Mouse (Mus musculus): ENCODE data around the gene Cdx2. TPM values are rescaled to one million over a fixed set of nuclear protein-coding genes. Genes with fewer than 3 reads are reported as not detected.
A peak's percentile ranks its signal among the peaks of the same experiment; 100 is the strongest.

Gene Cdx2
- polyA plus RNA-seq, 1 experiment from 2014 or later, result not detected

- H3K27ac ChIP-seq (replicated peaks), result no peak overlapping the region
- H3K36me3 ChIP-seq, result no peaks in the 10 kb centered on the region
- H3K27me3 ChIP-seq, result peaks cover 98% of the 10 kb centered on the region
- no peak overlapping the region for H3K4me3 ChIP-seq
- no peaks in the 10 kb centered on the region; the same call in 1 of the 2 replicates for H3K4me1 ChIP-seq
- ATAC-seq (ENCODE audit: low FRiP score, low read depth), result no peak
- WGBS, result under 1% methylated on average over 39 of the region's 39 CpGs
- H3K4me2 ChIP-seq (replicated peaks), result no peak overlapping the region
- no peaks in the 10 kb centered on the region for H3K9me3 ChIP-seq
- H3K9ac ChIP-seq (replicated peaks), result no peak overlapping the region
These were observed 7.8 kb upstream of the Cdx2 start for GRCm38 (mm10) chr5:147314646-147315431.

DNA sequence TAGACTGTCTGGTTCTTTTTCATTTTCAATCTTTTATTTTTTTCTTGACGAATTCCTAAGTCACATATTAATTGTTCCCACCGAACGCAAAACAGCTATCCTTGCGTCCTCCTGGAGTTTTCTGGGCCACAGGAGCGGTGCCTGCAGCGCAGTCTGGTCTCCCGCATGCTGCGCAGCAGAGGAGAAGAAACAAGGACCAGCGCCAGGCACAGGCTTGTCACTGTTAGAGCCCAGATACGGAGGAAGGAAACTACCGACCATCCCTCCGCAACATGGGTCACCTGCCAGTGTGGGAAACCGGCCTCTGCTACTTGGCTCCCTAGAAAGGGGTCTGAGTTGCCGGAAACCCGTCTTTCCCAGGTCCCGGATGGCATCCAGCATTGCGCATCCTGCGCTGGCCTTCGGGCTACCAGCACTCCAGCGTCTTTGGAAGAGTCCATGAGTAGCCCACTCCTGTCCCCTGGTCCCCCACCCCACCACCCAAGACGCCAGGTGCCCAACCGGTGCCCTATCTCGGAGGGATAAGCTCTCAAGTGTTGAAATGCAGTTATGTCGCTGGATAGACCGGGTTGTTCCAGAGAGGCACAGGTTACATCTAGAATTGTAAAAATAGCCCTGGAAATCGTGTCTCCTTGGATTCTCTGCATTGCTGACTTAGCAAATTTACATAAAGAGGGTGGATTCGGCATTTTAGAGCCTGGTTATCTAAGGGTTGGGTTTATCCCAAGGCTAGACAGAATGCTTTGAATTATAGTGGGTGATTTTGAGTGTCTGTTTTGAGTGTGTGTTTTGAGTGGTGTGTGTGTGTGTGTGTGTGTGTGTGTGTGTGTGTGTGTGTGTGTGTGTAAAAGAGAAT lies 6.0 kb upstream of the Cdx2 start:
- Histone ChIP-seq H3K9me3 (no peaks in the 10 kb centered on the region), H3K36me3 (no peaks in the 10 kb centered on the region), H3K9ac (replicated peaks) (no peak overlapping the region), H3K4me1 (no peaks in the 10 kb centered on the region; the same call in 1 of the 2 replicates), H3K4me2 (replicated peaks) (no peak overlapping the region), H3K27me3 (peaks cover 99% of the 10 kb centered on the region), H3K4me3 (no peak overlapping the region), H3K27ac (replicated peaks) (no peak overlapping the region)
- WGBS, result 1% methylated on average over 27 of the region's 27 CpGs
- no peak for ATAC-seq (ENCODE audit: low FRiP score, low read depth)

DNA sequence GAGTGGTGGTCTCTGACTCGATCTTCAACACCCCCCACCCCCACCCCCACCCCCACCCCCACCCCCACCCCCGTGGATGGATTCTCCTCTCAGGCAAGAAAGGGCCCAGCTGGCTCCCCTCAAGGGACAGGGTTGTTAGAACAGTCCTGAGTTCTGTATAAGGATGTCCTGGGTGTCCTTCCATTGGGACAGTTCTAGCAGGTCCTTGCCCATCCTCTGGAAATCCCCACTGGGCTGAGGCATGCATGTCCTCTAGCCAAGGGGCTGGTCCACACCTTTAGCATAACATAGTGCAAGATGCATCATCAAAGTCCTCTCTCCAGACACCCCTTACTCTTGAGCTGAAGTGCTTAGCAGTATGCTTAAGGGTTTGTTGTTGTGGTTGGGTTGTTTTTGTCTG lies 2.7 kb upstream of the Cdx2 start:
- no peak for ATAC-seq (ENCODE audit: low FRiP score, low read depth)
- no peak overlapping the region for H3K9ac ChIP-seq (replicated peaks)
- H3K4me3 ChIP-seq, result no peak overlapping the region
- peaks cover 99% of the 10 kb centered on the region for H3K27me3 ChIP-seq
- peaks cover 5% of the 10 kb centered on the region; the same call in 1 of the 2 replicates for H3K4me1 ChIP-seq
- H3K27ac ChIP-seq (replicated peaks), result no peak overlapping the region
- H3K4me2 ChIP-seq (replicated peaks), result no peak overlapping the region
- no peaks in the 10 kb centered on the region for H3K36me3 ChIP-seq
- WGBS, result 4% methylated on average over 2 of the region's 2 CpGs
- H3K9me3 ChIP-seq, result no peaks in the 10 kb centered on the region

GRCm38 (mm10) chr5:147308451-147308850 lies 1.4 kb upstream of the Cdx2 start:
- Histone ChIP-seq H3K4me2 (replicated peaks) (no peak overlapping the region), H3K9ac (replicated peaks) (no peak overlapping the region), H3K27me3 (peaks cover 99% of the 10 kb centered on the region), H3K4me3 (no peak overlapping the region), H3K27ac (replicated peaks) (no peak overlapping the region), H3K4me1 (peaks cover 8% of the 10 kb centered on the region; the same call in 1 of the 2 replicates), H3K36me3 (no peaks in the 10 kb centered on the region), H3K9me3 (no peaks in the 10 kb centered on the region)
- ATAC-seq (ENCODE audit: low FRiP score, low read depth), result no peak
- 7% methylated on average over 9 of the region's 9 CpGs for WGBS

DNA sequence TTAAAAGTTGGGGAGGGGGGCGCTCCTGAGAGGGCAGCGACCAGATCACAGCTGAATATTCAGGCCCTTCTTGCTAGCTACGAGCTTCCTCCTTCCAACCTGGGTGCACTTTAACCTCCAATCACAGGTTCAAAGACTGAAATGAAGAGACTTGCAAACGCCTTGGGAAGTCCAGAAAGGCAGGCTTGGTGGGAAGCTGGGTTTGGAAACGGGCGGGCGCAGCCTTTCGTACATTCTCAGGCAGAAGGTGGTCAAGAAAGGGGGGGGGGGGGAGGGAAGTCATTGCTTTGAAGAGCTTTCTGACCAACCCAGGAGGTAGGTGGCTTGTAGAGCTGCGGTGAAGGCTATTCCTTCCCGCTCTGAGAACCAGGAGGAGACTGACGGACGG lies 322 bp upstream of the Cdx2 start:
- H3K9me3 ChIP-seq, result no peaks in the 10 kb centered on the region
- peaks cover 99% of the 10 kb centered on the region for H3K27me3 ChIP-seq
- no peak overlapping the region for H3K9ac ChIP-seq (replicated peaks)
- H3K27ac ChIP-seq (replicated peaks), result no peak overlapping the region
- 3% methylated on average over 12 of the region's 12 CpGs for WGBS
- no peaks in the 10 kb centered on the region for H3K36me3 ChIP-seq
- H3K4me1 ChIP-seq, result peaks cover 8% of the 10 kb centered on the region; the same call in 1 of the 2 replicates
- H3K4me3 ChIP-seq, result no peak overlapping the region
- ATAC-seq (ENCODE audit: low FRiP score, low read depth), result no peak
- H3K4me2 ChIP-seq (replicated peaks), result no peak overlapping the region

- Histone ChIP-seq H3K9ac (replicated peaks) (no peak overlapping the region), H3K4me1 (peaks cover 11% of the 10 kb centered on the region; the same call in 1 of the 2 replicates), H3K36me3 (no peaks in the 10 kb centered on the region), H3K9me3 (no peaks in the 10 kb centered on the region), H3K4me3 (peak overlapping the region; percentile 12; the same call in 1 of the 2 replicates), H3K27ac (replicated peaks) (no peak overlapping the region), H3K27me3 (peaks cover 100% of the 10 kb centered on the region), H3K4me2 (replicated peaks) (no peak overlapping the region)
- ATAC-seq (ENCODE audit: low FRiP score, low read depth), result no peak
- WGBS, result under 1% methylated on average over 58 of the region's 58 CpGs
These were observed 1.0 kb downstream of the Cdx2 start for GRCm38 (mm10) chr5:147305856-147306637.

GRCm38 (mm10) chr5:147305166-147305565 lies 1.9 kb downstream of the Cdx2 start:
- WGBS, result 1% methylated on average over 16 of the region's 16 CpGs
- Histone ChIP-seq H3K36me3 (no peaks in the 10 kb centered on the region), H3K9ac (replicated peaks) (no peak overlapping the region), H3K9me3 (no peaks in the 10 kb centered on the region), H3K4me3 (peak overlapping the region; percentile 20; the same call in 1 of the 2 replicates), H3K4me1 (peaks cover 11% of the 10 kb centered on the region; the same call in 1 of the 2 replicates), H3K4me2 (replicated peaks) (peak overlapping the region; percentile 9; the same call in 1 of the 2 replicates), H3K27ac (replicated peaks) (no peak overlapping the region), H3K27me3 (peaks cover 100% of the 10 kb centered on the region)
- ATAC-seq (ENCODE audit: low FRiP score, low read depth), result no peak

DNA sequence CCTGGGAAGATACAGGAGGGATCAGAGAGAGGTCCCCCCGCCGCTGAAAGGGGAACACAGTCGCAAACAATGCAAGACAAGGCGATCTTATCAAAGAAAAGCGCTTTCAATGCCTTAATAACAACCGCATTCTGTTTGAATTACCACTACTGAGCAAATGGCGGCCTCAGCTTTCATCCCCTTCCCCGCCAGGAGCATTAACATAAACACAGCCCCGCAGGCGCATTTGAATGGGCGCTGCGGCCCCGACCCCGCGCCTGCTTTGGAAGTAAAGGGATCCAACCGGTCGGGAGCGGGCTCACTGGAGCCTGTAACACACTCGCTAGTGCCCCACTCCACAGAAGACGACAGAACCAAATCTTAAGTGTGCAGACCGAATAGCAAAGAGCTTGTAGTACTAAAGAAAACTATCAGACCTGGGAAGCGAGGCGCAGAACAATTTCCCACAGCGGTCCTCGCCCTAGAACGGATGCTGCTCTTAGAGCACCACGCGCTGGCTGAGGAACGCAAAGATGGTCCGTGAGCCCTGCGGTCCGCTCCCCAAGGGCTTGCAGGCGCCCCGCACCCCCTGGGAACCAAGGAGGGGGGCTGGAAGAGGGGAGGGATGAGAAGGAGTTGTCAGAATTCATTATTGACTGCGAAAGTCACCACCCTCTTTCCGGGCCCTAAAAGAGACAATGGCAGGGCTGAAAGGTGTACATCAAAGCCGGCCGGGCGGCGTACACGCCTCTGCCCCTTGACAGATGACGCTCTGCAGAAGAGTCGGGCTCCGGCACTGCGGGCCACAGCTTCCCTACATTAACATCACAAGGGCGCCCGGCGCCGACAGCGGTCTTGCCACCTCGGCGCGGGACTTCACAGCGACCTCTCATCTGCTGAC lies 2.6 kb downstream of the Cdx2 start:
- H3K9ac ChIP-seq (replicated peaks), result no peak overlapping the region
- H3K9me3 ChIP-seq, result no peaks in the 10 kb centered on the region
- peak overlapping the region; percentile 9; the same call in 1 of the 2 replicates for H3K4me2 ChIP-seq (replicated peaks)
- H3K4me3 ChIP-seq, result peak overlapping the region; percentile 20
- peaks cover 100% of the 10 kb centered on the region for H3K27me3 ChIP-seq
- WGBS, result under 1% methylated on average over 54 of the region's 54 CpGs
- ATAC-seq (ENCODE audit: low FRiP score, low read depth), result 0 out of 2 replicates have a peak, but pooled peaks have one; percentile 28
- no peak overlapping the region for H3K27ac ChIP-seq (replicated peaks)
- H3K4me1 ChIP-seq, result peaks cover 15% of the 10 kb centered on the region; the same call in 1 of the 2 replicates
- H3K36me3 ChIP-seq, result no peaks in the 10 kb centered on the region

DNA sequence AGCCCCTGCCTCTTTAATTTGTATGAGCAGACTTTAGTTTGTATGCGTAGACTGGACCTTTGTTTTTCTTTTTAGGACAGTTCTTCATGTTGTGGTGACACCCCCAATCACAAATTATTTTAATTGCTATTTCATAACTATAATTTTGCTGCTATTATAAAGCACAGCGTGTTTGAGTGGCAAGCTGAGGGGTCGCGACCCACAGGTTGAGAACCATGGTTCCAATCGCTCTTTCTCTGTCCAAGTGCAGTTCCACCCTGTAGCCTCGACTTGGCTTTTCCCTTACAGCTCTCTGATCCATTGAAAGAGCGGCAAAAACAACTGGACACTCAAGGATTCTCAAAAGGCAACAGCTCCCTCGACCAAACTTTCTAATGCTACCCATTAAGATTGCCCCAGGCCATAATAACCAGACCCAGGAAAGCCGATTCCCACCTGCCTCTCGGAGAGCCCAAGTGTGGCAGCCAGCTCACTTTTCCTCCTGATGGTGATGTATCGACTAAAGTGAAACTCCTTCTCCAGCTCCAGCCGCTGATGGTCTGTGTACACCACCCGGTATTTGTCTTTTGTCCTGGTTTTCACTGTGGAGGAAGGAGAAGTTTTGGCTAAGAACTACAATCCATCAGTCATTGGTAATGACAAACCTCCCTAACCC lies 4.2 kb downstream of the Cdx2 start:
- 4% methylated on average over 13 of the region's 13 CpGs for WGBS
- Histone ChIP-seq H3K4me3 (no peak overlapping the region), H3K27ac (replicated peaks) (no peak overlapping the region), H3K4me1 (peaks cover 18% of the 10 kb centered on the region; the same call in 1 of the 2 replicates), H3K27me3 (peaks cover 100% of the 10 kb centered on the region), H3K9me3 (no peaks in the 10 kb centered on the region), H3K4me2 (replicated peaks) (no peak overlapping the region), H3K36me3 (no peaks in the 10 kb centered on the region), H3K9ac (replicated peaks) (no peak overlapping the region)
- no peak for ATAC-seq (ENCODE audit: low FRiP score, low read depth)

DNA sequence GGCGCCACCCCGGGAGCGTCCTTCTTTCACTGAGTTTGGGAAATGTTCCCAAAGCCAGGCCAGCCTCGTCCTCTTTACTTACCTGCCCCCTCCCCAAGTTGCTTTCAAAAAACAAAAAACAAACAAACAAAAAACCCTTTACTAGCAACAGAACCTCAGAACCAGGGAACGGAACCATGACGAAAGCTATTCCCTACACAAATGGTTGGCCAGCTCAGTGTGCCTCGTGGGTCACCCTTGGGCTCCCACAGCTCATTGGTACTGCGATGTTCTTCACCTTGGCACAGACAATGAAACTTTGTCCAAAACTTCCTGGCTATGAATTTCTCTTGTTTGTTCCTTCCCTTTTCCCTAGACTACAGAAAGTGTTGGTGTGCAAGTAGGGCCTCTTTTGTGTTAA lies 4.9 kb downstream of the Cdx2 start:
- no peak overlapping the region for H3K27ac ChIP-seq (replicated peaks)
- H3K4me1 ChIP-seq, result peaks cover 18% of the 10 kb centered on the region; the same call in 1 of the 2 replicates
- H3K9ac ChIP-seq (replicated peaks), result no peak overlapping the region
- no peak for ATAC-seq (ENCODE audit: low FRiP score, low read depth)
- H3K9me3 ChIP-seq, result no peaks in the 10 kb centered on the region
- no peak overlapping the region for H3K4me2 ChIP-seq (replicated peaks)
- H3K27me3 ChIP-seq, result peaks cover 100% of the 10 kb centered on the region
- 3% methylated on average over 8 of the region's 8 CpGs for WGBS
- no peaks in the 10 kb centered on the region for H3K36me3 ChIP-seq
- H3K4me3 ChIP-seq, result no peak overlapping the region
